Mouse (Mus musculus) testis, adult 2 months (tissue): ENCODE results near the gene Tmcc3.

ENCODE experiments used
- CTCF ChIP-seq: fragments of 200-500 bp; IDR thresholded peaks from 2 replicates; pipeline ENCODE4 v1.5.1; 2012; ENCODE audit warnings: low read depth, mild to moderate bottlenecking, inconsistent platforms, low read length, moderate library complexity; ENCODE audit not compliant: control insufficient read depth, insufficient read depth, insufficient replicate concordance
- POLR2A ChIP-seq: fragments of 200-500 bp; IDR thresholded peaks from 2 replicates; pipeline ENCODE4 v1.6.1; 2012; ENCODE audit warnings: low read depth, mild to moderate bottlenecking, inconsistent platforms, low read length, moderate library complexity; ENCODE audit not compliant: control insufficient read depth

DNA sequence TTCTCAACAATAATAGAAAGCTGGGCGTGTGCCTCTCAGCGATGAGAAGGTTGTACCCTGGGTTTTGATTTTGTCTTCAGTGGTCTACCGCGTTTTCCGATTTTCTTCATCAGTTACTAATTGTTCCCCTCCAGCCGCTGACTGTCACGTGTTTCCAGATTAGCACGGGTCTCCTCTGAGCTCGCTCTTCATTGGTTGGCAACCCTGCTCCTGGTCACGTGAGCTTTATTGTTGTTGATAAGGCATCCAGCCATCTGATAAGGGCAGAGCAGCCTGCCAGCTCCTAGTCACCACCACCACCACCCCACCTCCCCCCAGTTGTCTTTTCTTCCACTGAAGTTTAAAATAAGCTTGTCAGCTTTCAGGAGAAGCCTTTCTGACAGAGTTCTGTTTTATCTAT, 190.0 kb downstream of the Tmcc3 start:
- TF ChIP-seq CTCF: no peak
- no peak for TF ChIP-seq POLR2A
